ENCODE assay signal across 30 mouse cellular contexts in genomic region chr2:29528811-29529210, GRCm38 (mm10).
"Had no signal": no experiment of that assay in that cellular context is flagged by ENCODE, and none has a peak within 500 bp of the region (broad histone marks: within the 10 kb centered on the region; RNA-seq: fewer than 3 reads in every experiment).

No protein-coding gene starts in this region.

- H3K9ac ChIP-seq: heart, embryonic 13.5 days; heart, embryonic 15.5 days; hindbrain, embryonic 12.5 days; hindbrain, embryonic 14.5 days; kidney, embryonic 15.5 days; limb, embryonic 12.5 days; liver, embryonic 13.5 days; liver, embryonic 15.5 days; liver, postnatal 0 days had no signal

- H3K36me3 ChIP-seq: heart, embryonic 13.5 days; heart, embryonic 15.5 days; hindbrain, embryonic 12.5 days; kidney, embryonic 15.5 days; limb, embryonic 10.5 days; limb, embryonic 12.5 days; liver, embryonic 13.5 days; liver, embryonic 15.5 days had no signal

- H3K4me2 ChIP-seq: heart, embryonic 11.5 days; heart, embryonic 13.5 days; heart, embryonic 15.5 days; hindbrain, embryonic 12.5 days; hindbrain, embryonic 14.5 days; kidney, embryonic 15.5 days; limb, embryonic 12.5 days; liver, embryonic 11.5 days; liver, embryonic 13.5 days; liver, embryonic 15.5 days had no signal

- DNase-seq: gastrocnemius, adult 2 months; gastrocnemius, postnatal 10 days; gastrocnemius, postnatal 25 days; heart, adult 11 months; heart, adult 2 months; heart, postnatal 14 days; heart, postnatal 36 days; kidney, adult 11 months; kidney, adult 2 months; kidney, adult 9 months; kidney, postnatal 25 days; kidney, postnatal 4 days; liver; liver, embryonic 13.5 days; liver, postnatal 0 days had no signal

- ATAC-seq: hindbrain, embryonic 16.5 days; intestine, embryonic 16.5 days; liver, postnatal 0 days had no signal

- H3K27me3 ChIP-seq: heart, embryonic 13.5 days; heart, embryonic 15.5 days; hindbrain, embryonic 12.5 days; kidney, embryonic 15.5 days; limb, embryonic 12.5 days; liver, embryonic 13.5 days; liver, embryonic 15.5 days had no signal

- H3K4me3 ChIP-seq: gastrocnemius, adult 2 months; heart, adult 2 months; heart, embryonic 13.5 days; heart, embryonic 15.5 days; hindbrain, embryonic 12.5 days; kidney, embryonic 15.5 days; layer of hippocampus, adult 2 months; left cerebral cortex, adult 2 months; limb, embryonic 10.5 days; limb, embryonic 12.5 days; liver, embryonic 13.5 days; liver, embryonic 15.5 days had no signal

- H3K9me3 ChIP-seq: heart, embryonic 13.5 days; heart, embryonic 15.5 days; hindbrain, embryonic 12.5 days; kidney, embryonic 15.5 days; limb, embryonic 10.5 days; limb, embryonic 12.5 days; liver, embryonic 13.5 days; liver, embryonic 15.5 days had no signal

- H3K27ac ChIP-seq: gastrocnemius, adult 2 months; heart, adult 2 months; heart, embryonic 13.5 days; heart, embryonic 15.5 days; hindbrain, embryonic 12.5 days; hindbrain, embryonic 14.5 days; kidney, embryonic 15.5 days; kidney, postnatal 0 days; layer of hippocampus, adult 2 months; left cerebral cortex, adult 2 months; limb, embryonic 10.5 days; limb, embryonic 12.5 days; liver, embryonic 13.5 days; liver, embryonic 15.5 days had no signal

- H3K4me1 ChIP-seq: liver, embryonic 15.5 days had no signal
